Mouse (Mus musculus): ENCODE results near the gene H2-DMb1. TPM values are rescaled to one million over a fixed set of nuclear protein-coding genes. Genes with fewer than 3 reads are reported as not detected.

The H2-DMb1 gene
- polyA plus RNA-seq, 1 experiment from 2014 or later: not detected

DNA sequence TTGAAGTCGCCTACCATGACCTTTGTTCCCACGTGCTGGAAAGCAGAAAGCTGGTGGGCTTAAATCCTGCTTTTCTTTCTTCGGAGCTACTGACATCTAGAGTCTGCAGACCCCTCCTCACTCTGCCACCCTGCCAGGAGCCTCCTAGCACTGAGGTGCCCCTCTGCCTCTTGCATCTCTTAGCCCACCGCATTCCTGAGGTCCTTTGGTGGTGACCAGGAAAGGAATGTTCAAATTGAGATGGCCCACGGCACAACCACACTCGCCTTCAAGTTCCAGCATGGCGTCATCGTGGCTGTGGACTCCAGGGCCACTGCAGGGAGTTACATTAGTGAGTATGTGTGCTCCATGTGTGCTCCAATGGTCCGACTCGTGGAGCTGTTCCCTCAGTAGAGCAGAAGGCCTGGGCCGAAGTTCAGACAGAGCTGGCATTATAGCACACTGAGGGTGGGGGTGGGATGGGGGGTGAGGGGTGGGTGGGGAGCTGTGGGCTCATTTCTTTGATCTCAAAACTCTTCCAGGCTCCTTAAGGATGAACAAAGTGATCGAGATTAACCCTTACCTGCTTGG lies 46.3 kb downstream of the H2-DMb1 start:
- WGBS: 55% methylated on average over 12 of the region's 12 CpGs
- Histone ChIP-seq H3K36me3 (ENCODE audit: poor library complexity, severe bottlenecking) (no peaks in the 10 kb centered on the region), H3K4me3 (no peak overlapping the region), H3K4me1 (peaks cover 17% of the 10 kb centered on the region), H3K4me2 (no peak overlapping the region), H3K27me3 (peaks cover 86% of the 10 kb centered on the region), H3K9ac (no peak overlapping the region), H3K27ac (no peak overlapping the region), H3K9me3 (replicated peaks) (no peaks in the 10 kb centered on the region)
- no peak for ATAC-seq

- Histone ChIP-seq H3K27ac (no peak overlapping the region), H3K36me3 (ENCODE audit: poor library complexity, severe bottlenecking) (no peaks in the 10 kb centered on the region), H3K27me3 (peaks cover 85% of the 10 kb centered on the region), H3K4me3 (no peak overlapping the region), H3K9ac (no peak overlapping the region), H3K9me3 (replicated peaks) (no peaks in the 10 kb centered on the region), H3K4me2 (no peak overlapping the region), H3K4me1 (peaks cover 21% of the 10 kb centered on the region)
- ATAC-seq: no peak
- WGBS: 81% methylated on average over 10 of the region's 10 CpGs
Observed at GRCm38 (mm10) chr17:34200047-34200446, 47.2 kb downstream of the H2-DMb1 start.

- Histone ChIP-seq H3K36me3 (ENCODE audit: poor library complexity, severe bottlenecking) (no peaks in the 10 kb centered on the region), H3K4me2 (no peak overlapping the region), H3K27ac (no peak overlapping the region), H3K9ac (no peak overlapping the region), H3K9me3 (replicated peaks) (no peaks in the 10 kb centered on the region), H3K4me3 (no peak overlapping the region), H3K27me3 (peaks cover 85% of the 10 kb centered on the region), H3K4me1 (peaks cover 28% of the 10 kb centered on the region)
- WGBS: 86% methylated on average over 16 of the region's 16 CpGs
- no peak for ATAC-seq
Observed at GRCm38 (mm10) chr17:34200772-34201505, 48.1 kb downstream of the H2-DMb1 start.

DNA sequence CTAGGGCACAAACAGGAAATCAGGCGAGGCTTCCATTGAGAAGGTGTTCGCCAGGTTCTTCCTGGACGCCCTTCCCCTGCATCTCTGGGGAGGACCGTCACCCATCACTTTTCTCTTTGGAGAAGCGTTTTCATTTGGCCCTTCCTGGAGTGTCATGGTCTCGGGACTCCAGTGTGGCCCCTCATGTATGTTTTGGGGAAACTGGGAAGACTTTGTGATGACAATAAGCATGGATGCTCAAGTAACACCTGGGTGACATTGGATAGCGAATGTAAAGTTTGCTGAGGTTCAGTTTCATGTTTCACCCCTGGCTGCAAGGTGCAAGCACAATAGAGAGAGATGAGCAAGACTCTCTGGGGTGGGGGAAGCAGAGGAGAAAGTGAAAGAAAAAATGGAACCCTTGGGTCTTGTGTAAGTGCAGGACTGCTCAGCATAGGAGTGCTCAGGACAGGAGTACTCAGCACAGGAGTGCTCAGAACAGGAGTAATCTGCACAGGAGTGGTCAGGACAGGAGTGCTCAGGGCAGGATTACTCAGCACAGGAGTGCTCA lies 48.7 kb downstream of the H2-DMb1 start:
- WGBS: 77% methylated on average over 7 of the region's 7 CpGs
- Histone ChIP-seq H3K9me3 (replicated peaks) (no peaks in the 10 kb centered on the region), H3K27ac (no peak overlapping the region), H3K4me1 (peaks cover 26% of the 10 kb centered on the region), H3K9ac (no peak overlapping the region), H3K4me3 (no peak overlapping the region), H3K4me2 (no peak overlapping the region), H3K27me3 (peaks cover 85% of the 10 kb centered on the region), H3K36me3 (ENCODE audit: poor library complexity, severe bottlenecking) (no peaks in the 10 kb centered on the region)
- no peak for ATAC-seq

DNA sequence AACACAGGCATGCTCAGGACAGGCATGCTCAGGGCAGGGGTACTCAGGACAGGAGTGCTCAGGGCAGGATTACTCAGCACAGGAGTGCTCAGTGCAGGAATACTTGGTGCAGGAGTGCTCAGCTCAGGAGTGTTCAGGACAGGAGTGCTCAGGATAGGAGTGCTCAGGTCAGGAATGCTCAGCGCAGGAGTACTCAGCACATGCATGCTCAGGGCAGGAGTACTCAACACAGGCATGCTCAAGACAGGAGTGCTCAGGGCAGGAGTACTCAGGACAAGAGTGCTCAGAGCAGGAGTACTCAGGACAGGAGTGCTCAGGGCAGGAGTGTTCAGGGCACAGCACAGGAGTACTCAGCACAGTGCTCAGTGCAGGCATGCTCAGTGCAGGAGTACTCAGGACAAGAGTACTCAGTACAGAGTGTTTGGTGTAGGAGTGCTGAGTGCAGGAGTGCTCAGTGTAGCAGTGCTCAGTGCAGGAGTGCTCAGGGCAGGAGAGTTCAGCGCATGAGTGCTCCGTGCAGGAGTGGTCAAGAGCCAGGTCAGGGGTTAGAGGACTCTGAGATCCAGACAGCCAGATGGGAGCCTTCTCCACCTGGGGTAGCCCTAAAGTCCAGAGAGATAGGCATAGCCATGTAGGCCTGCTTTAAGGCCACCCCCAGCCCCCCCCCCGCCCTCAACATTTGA lies 50.0 kb downstream of the H2-DMb1 start:
- no peaks in the 10 kb centered on the region for H3K36me3 ChIP-seq (ENCODE audit: poor library complexity, severe bottlenecking)
- 0 out of 2 replicates have a peak, but pooled peaks have one; percentile 41 for ATAC-seq
- H3K27ac ChIP-seq: no peak overlapping the region
- no peak overlapping the region for H3K9ac ChIP-seq
- H3K4me3 ChIP-seq: no peak overlapping the region
- no peak overlapping the region for H3K4me2 ChIP-seq
- H3K4me1 ChIP-seq: peaks cover 16% of the 10 kb centered on the region
- peaks cover 80% of the 10 kb centered on the region for H3K27me3 ChIP-seq
- no peaks in the 10 kb centered on the region for H3K9me3 ChIP-seq (replicated peaks)
- 71% methylated on average over 4 of the region's 4 CpGs for WGBS

DNA sequence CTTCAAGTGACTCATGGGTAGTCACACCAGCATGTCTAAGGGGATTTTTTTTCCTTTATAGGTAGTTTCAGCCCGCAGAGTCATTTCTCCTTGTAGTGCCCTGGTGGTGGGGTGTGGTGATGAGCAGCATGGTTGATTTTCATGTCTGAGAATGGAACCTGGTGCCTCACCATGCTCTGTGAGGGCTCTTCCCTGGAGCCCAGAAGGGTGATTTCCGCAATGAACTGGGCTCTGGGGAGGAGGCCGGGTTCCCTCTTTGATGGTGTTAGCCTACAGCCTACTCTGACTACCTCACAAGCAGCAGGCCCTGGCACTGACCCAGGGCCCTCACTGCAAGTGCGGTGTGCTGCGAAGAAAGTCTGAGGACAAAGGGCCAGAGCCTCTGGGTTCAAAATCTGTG lies 50.6 kb downstream of the H2-DMb1 start, which contains the start of gene Tap2:
TSS of gene Tap2 (plus strand) at position 84 of the 400 bp plus-strand sequence.
- Histone ChIP-seq H3K4me3 (peak within 1 kb of the TSS; percentile 65), H3K4me2 (peak within 1 kb of the TSS; percentile 88), H3K9ac (peak within 1 kb of the TSS; percentile 72), H3K27ac (no peak within 1 kb of the TSS), H3K27me3 (peaks cover 78% of the 10 kb centered on the region), H3K4me1 (peaks cover 11% of the 10 kb centered on the region; the same call in 1 of the 2 replicates), H3K9me3 (replicated peaks) (no peaks in the 10 kb centered on the region), H3K36me3 (ENCODE audit: poor library complexity, severe bottlenecking) (no peaks in the 10 kb centered on the region)
- 55% methylated on average over 5 of the region's 5 CpGs for WGBS
- no peak for ATAC-seq

DNA sequence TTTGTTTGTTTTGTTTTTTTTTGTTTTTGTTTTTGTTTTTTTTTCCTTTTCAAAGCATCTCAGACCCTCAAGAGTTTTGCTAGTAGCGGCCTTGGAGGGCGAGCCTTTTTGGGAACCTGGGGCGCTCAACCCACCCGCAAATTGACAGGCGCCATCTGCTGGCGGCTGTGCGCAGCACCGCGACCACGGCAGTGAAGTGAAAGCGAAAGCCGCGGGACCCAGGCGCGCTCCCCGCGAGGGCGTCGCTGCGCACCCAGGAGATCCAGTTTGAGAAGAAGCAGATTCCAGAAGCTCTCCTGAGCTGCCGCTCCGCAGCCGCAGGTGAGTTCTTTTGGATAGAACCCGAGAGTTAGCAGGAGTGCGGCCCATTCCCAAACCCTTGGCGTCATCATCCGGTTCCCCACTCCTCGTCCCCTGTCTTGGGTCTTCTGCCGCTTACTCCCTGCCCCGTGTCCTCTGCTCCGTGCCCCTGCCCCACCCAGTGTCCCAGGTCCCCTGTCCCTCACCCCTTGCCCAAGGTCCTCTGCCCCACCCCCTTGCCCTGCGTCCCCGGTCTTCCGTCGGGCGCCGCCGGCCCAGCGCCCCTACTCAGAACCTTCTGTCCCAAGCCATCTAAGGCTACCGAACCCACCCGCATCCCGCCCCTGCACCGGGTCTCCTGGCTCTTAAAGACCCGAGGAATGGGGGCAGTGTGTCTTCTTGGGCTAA lies 51.6 kb downstream of the H2-DMb1 start:
- Histone ChIP-seq H3K36me3 (ENCODE audit: poor library complexity, severe bottlenecking) (no peaks in the 10 kb centered on the region), H3K4me3 (peak overlapping the region; percentile 65), H3K27me3 (peaks cover 75% of the 10 kb centered on the region), H3K9me3 (replicated peaks) (no peaks in the 10 kb centered on the region), H3K9ac (peak overlapping the region; percentile 72), H3K27ac (no peak overlapping the region), H3K4me2 (peak overlapping the region; percentile 88), H3K4me1 (peaks cover 11% of the 10 kb centered on the region; the same call in 1 of the 2 replicates)
- ATAC-seq: peak; percentile 41; the same call in 1 of the 2 replicates
- WGBS: under 1% methylated on average over 44 of the region's 44 CpGs

GRCm38 (mm10) chr17:34205021-34205745 lies 52.3 kb downstream of the H2-DMb1 start:
- Histone ChIP-seq H3K27me3 (peaks cover 70% of the 10 kb centered on the region), H3K27ac (no peak overlapping the region), H3K4me3 (peak overlapping the region; percentile 65), H3K4me2 (peak overlapping the region; percentile 88), H3K9ac (peak overlapping the region; percentile 72), H3K9me3 (replicated peaks) (no peaks in the 10 kb centered on the region; the same call in 1 of the 2 replicates), H3K4me1 (peaks cover 11% of the 10 kb centered on the region; the same call in 1 of the 2 replicates), H3K36me3 (ENCODE audit: poor library complexity, severe bottlenecking) (no peaks in the 10 kb centered on the region)
- 18% methylated on average over 18 of the region's 18 CpGs for whole genome bisulfite sequencing
- no peak for ATAC-seq

GRCm38 (mm10) chr17:34205746-34206176 lies 52.9 kb downstream of the H2-DMb1 start:
- ATAC-seq: no peak
- Histone ChIP-seq H3K9me3 (replicated peaks) (no peaks in the 10 kb centered on the region; the same call in 1 of the 2 replicates), H3K27ac (no peak overlapping the region), H3K27me3 (peaks cover 70% of the 10 kb centered on the region), H3K4me3 (0 out of 2 replicates have a peak overlapping the region, but pooled peaks have one; percentile 65), H3K4me2 (no peak overlapping the region), H3K9ac (no peak overlapping the region), H3K36me3 (ENCODE audit: poor library complexity, severe bottlenecking) (no peaks in the 10 kb centered on the region), H3K4me1 (peaks cover 11% of the 10 kb centered on the region; the same call in 1 of the 2 replicates)
- WGBS: 14% methylated on average over 9 of the region's 9 CpGs

DNA sequence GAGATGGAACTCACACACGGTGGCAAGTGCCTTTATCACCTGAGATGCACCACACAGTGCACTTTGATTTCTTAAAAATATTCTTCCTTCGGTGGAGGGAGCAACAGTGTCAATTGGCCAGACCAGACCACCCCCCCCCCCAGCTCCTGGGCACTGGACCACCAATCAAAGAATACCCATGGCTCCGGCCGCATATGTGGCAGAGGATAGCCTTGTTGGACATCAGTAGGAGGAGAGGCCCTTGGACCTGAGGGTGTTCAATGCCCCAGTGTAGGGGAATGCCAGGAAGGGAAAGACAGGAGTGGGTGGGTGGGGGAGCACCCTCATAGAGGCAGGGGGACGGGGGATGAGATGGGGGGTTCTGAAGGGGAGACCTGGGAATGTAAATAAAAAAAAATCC lies 53.9 kb downstream of the H2-DMb1 start:
- no peak overlapping the region for H3K27ac ChIP-seq
- H3K9me3 ChIP-seq (replicated peaks): no peaks in the 10 kb centered on the region; the same call in 1 of the 2 replicates
- no peak for ATAC-seq
- peaks cover 74% of the 10 kb centered on the region for H3K27me3 ChIP-seq
- H3K4me1 ChIP-seq: peaks cover 11% of the 10 kb centered on the region; the same call in 1 of the 2 replicates
- H3K4me2 ChIP-seq: no peak overlapping the region
- H3K4me3 ChIP-seq: no peak overlapping the region
- H3K36me3 ChIP-seq (ENCODE audit: poor library complexity, severe bottlenecking): no peaks in the 10 kb centered on the region
- no peak overlapping the region for H3K9ac ChIP-seq
- WGBS: 86% methylated on average over 5 of the region's 5 CpGs

- H3K4me3 ChIP-seq: no peak overlapping the region
- H3K9me3 ChIP-seq (replicated peaks): no peaks in the 10 kb centered on the region; the same call in 1 of the 2 replicates
- H3K27me3 ChIP-seq: peaks cover 80% of the 10 kb centered on the region
- H3K4me2 ChIP-seq: no peak overlapping the region
- 64% methylated on average over 3 of the region's 3 CpGs for WGBS
- no peaks in the 10 kb centered on the region for H3K36me3 ChIP-seq (ENCODE audit: poor library complexity, severe bottlenecking)
- no peak overlapping the region for H3K27ac ChIP-seq
- ATAC-seq: no peak
- H3K4me1 ChIP-seq: peaks cover 11% of the 10 kb centered on the region; the same call in 1 of the 2 replicates
- no peak overlapping the region for H3K9ac ChIP-seq
Observed at GRCm38 (mm10) chr17:34207456-34207855, 54.6 kb downstream of the H2-DMb1 start.

Data from forebrain, embryonic 13.5 days (tissue).